Mouse (Mus musculus): Measurements from ENCODE around the gene Napsa.

- TF ChIP-seq CTCF (IDR thresholded peaks at IDR 0.05; ENCODE audit: low read depth, low read length) (no peak), GATA1 (IDR thresholded peaks at IDR 0.05; ENCODE audit: borderline replicate concordance, low read length) (no peak), TAL1 (conservative IDR thresholded peaks at IDR 0.05; ENCODE audit: low read depth, low read length) (no peak)
Measured at GRCm38 (mm10) chr7:44594291-44594690, 22.1 kb downstream of the Napsa start.
